Mouse (Mus musculus) CH12.LX (cell line): Measurements from ENCODE around the gene Capns1.

Experiments used
- BHLHE40 ChIP-seq: IDR thresholded peaks from 2 replicates; pipeline ENCODE4 v1.6.1; 2011; ENCODE audit warnings: mild to moderate bottlenecking, low read depth, low read length, improper control_type of control experiment
- EP300 ChIP-seq: IDR thresholded peaks from 2 replicates; pipeline ENCODE4 v1.6.1; 2011; ENCODE audit warnings: low read length, improper control_type of control experiment
- ETS1 ChIP-seq: conservative IDR thresholded peaks from 2 replicates; pipeline ENCODE4 v1.6.1; 2012; ENCODE audit warnings: low read depth, mild to moderate bottlenecking, inconsistent platforms, low read length, improper control_type of control experiment, moderate library complexity

GRCm38 (mm10) chr7:30231669-30232454 lies 33.3 kb upstream of the Capns1 start, which contains the start of the genes Polr2i and Tbcb:
- TF ChIP-seq ETS1 = no peak
- peak; percentile 42 for TF ChIP-seq BHLHE40
- TF ChIP-seq EP300 = no peak
